Comparison of ENCODE assay signal across 19 mouse cellular contexts in genomic region chr16:96388481-96388880, GRCm38 (mm10). TPM values are rescaled to one million over a fixed set of nuclear protein-coding genes. Genes with fewer than 3 reads are reported as not detected.
"Had no signal": no experiment of that assay in that cellular context is flagged by ENCODE, and none has a peak within 500 bp of the region (broad histone marks: within the 10 kb centered on the region; RNA-seq: fewer than 3 reads in every experiment).

No protein-coding gene starts in this region.

- DNase-seq: liver, embryonic 13.5 days; liver, postnatal 0 days; lung, embryonic 14.5 days; lung, postnatal 10 days; lung, postnatal 4 days; right cerebral cortex, adult 18-20 months; right cerebral cortex, postnatal 25 days; thymus, adult 2 months; thymus, postnatal 36 days had no signal

- H3K27ac ChIP-seq: liver, embryonic 13.5 days; liver, embryonic 15.5 days; midbrain, embryonic 13.5 days; midbrain, embryonic 15.5 days; neural tube, embryonic 12.5 days; stomach, embryonic 15.5 days had no signal

- H3K9me3 ChIP-seq: liver, embryonic 13.5 days; liver, embryonic 15.5 days; midbrain, embryonic 13.5 days; midbrain, embryonic 15.5 days; neural tube, embryonic 12.5 days; stomach, embryonic 15.5 days had no signal

- H3K4me1 ChIP-seq: liver, embryonic 13.5 days; liver, embryonic 15.5 days; megakaryocyte, embryonic 14.5 days; midbrain, embryonic 13.5 days; midbrain, embryonic 15.5 days; neural tube, embryonic 12.5 days; stomach, embryonic 15.5 days had no signal

- H3K4me2 ChIP-seq: liver, embryonic 11.5 days; liver, embryonic 13.5 days; liver, embryonic 15.5 days; lung, embryonic 14.5 days; midbrain, embryonic 11.5 days; midbrain, embryonic 13.5 days; midbrain, embryonic 15.5 days; neural tube, embryonic 12.5 days; stomach, embryonic 15.5 days had no signal

- H3K36me3 ChIP-seq: liver, embryonic 13.5 days; liver, embryonic 15.5 days; midbrain, embryonic 13.5 days; midbrain, embryonic 15.5 days; neural tube, embryonic 12.5 days; stomach, embryonic 15.5 days had no signal

- ATAC-seq: liver, postnatal 0 days; midbrain, embryonic 13.5 days; midbrain, embryonic 15.5 days had no signal

- H3K27me3 ChIP-seq: liver, embryonic 13.5 days; liver, embryonic 15.5 days; midbrain, embryonic 13.5 days; midbrain, embryonic 15.5 days; neural tube, embryonic 12.5 days; stomach, embryonic 15.5 days had no signal

- H3K4me3 ChIP-seq: liver, embryonic 13.5 days; liver, embryonic 15.5 days; megakaryocyte, embryonic 14.5 days; midbrain, embryonic 13.5 days; midbrain, embryonic 15.5 days; neural tube, embryonic 12.5 days; stomach, embryonic 15.5 days had no signal

- H3K9ac ChIP-seq: liver, embryonic 13.5 days; liver, embryonic 15.5 days; liver, postnatal 0 days; lung, embryonic 14.5 days; midbrain, embryonic 13.5 days; midbrain, embryonic 15.5 days; neural tube, embryonic 12.5 days; stomach, embryonic 15.5 days had no signal

RNA-seq across cellular contexts. Expression of gene Itgb2l, which starts 54.9 kb away (rescaled TPM):
- total RNA-seq: midbrain, postnatal 0 days; monocyte, adult 5-6 weeks had no signal
- polyA plus RNA-seq: midbrain, embryonic 11.5 days; midbrain, embryonic 13.5 days; midbrain, embryonic 15.5 days; midbrain, postnatal 0 days had no signal
